Mouse (Mus musculus): ENCODE results near the gene Gp2.

GRCm38 (mm10) chr7:119443849-119444248 lies 15.2 kb downstream of the Gp2 start:
- TF ChIP-seq RCOR1 (conservative IDR thresholded peaks at IDR 0.05; ENCODE audit: low read depth, low read length) (no peak), POLR2A (IDR thresholded peaks at IDR 0.05; ENCODE audit: low read depth, low read length) (no peak), USF2 (conservative IDR thresholded peaks at IDR 0.05; ENCODE audit: low read depth, low read length) (no peak), CTCF (conservative IDR thresholded peaks at IDR 0.05 in 1 of 2, IDR thresholded peaks at IDR 0.05 in 1 of 2; ENCODE audit: low read depth in 2 of 2, low read length in 2 of 2) (peak in 1 of 2 experiments; percentile 59; a peak in 2 of 4 replicates), EP300 (IDR thresholded peaks at IDR 0.05; ENCODE audit: low read length) (no peak), GABPA (IDR thresholded peaks at IDR 0.05; ENCODE audit: insufficient replicate concordance, low read depth, low read length) (no peak), TCF12 (IDR thresholded peaks at IDR 0.05; ENCODE audit: low read depth, low read length) (no peak), JUN (IDR thresholded peaks at IDR 0.05; ENCODE audit: insufficient read depth, low read depth, low read length) (no peak), SMC3 (IDR thresholded peaks at IDR 0.05; ENCODE audit: low read depth, low read length) (peak; percentile 47), MYC (IDR thresholded peaks at IDR 0.05; ENCODE audit: low read depth, low read length) (no peak), BHLHE40 (IDR thresholded peaks at IDR 0.05; ENCODE audit: low read depth, low read length) (no peak), KAT2A (IDR thresholded peaks at IDR 0.05; ENCODE audit: insufficient replicate concordance, low read length) (no peak), E2F4 (IDR thresholded peaks at IDR 0.05; ENCODE audit: insufficient replicate concordance, low read depth, low read length) (no peak)

Measured in CH12.LX (cell line).